Mouse (Mus musculus) neural tube, embryonic 15.5 days (tissue): ENCODE data around the gene Gm49027. TPM values are rescaled to one million over a fixed set of nuclear protein-coding genes. Genes with fewer than 3 reads are reported as not detected.

ENCODE experiments used
- ATAC-seq: fragments of 200-750 bp; cut with Nextera tagmentation; 2 replicates; pipeline ENCODE4 v1.8.0; 2017; ENCODE audit warnings: mild to moderate bottlenecking, moderate TSS enrichment, moderate library complexity; ENCODE audit not compliant: low FRiP score
- H3K27ac ChIP-seq: fragments of 300-500 bp; sonication (generic); replicated peaks from 2 replicates; pipeline ENCODE4 v1.5.1; 2015; ENCODE audit warnings: mild to moderate bottlenecking, inconsistent platforms
- H3K27me3 ChIP-seq: fragments of 300-500 bp; sonication (generic); replicated peaks from 2 replicates; pipeline ENCODE4 v1.6.1; 2015; ENCODE audit warnings: inconsistent platforms
- H3K36me3 ChIP-seq: fragments of 300-500 bp; sonication (generic); 2 replicates; pipeline ENCODE4 v1.6.1; 2015; ENCODE audit warnings: inconsistent platforms
- H3K4me1 ChIP-seq: fragments of 300-500 bp; sonication (generic); 2 replicates; pipeline ENCODE4 v1.6.1; 2015; ENCODE audit warnings: inconsistent platforms
- H3K4me2 ChIP-seq: fragments of 300-500 bp; sonication (generic); 2 replicates; pipeline ENCODE4 v1.6.1; 2015; ENCODE audit warnings: inconsistent platforms, mild to moderate bottlenecking, moderate library complexity
- H3K4me3 ChIP-seq: fragments of 300-500 bp; sonication (generic); replicated peaks from 2 replicates; pipeline ENCODE4 v1.5.1; 2015; ENCODE audit warnings: mild to moderate bottlenecking, inconsistent platforms
- H3K9ac ChIP-seq: fragments of 300-500 bp; sonication (generic); replicated peaks from 2 replicates; pipeline ENCODE4 v1.6.1; 2015; ENCODE audit warnings: mild to moderate bottlenecking, inconsistent platforms
- H3K9me3 ChIP-seq: fragments of 300-500 bp; sonication (generic); replicated peaks from 2 replicates; pipeline ENCODE4 v1.6.1; 2016; ENCODE audit warnings: inconsistent platforms
- WGBS: fragments of 180-500 bp; shearing (Covaris S2); methylation state at CpG from one replicate; pipeline ENCODE4 v1.1.7; 2015; ENCODE audit warnings: mixed read lengths; 5-methylcytosine and 5-hydroxymethylcytosine counted together
- microRNA-seq: library from miRNA; unstranded; fragments of <30 nt; microRNA quantifications from one replicate; pipeline ENCODE4, GENCODE M21; 2017
- polyA plus RNA-seq: library from polyadenylated mRNA; unstranded; fragments of >200 nt; fragmentation: Nextera tagmentation; extraction: Ambion mirVana; gene quantifications from 2 replicates; pipeline ENCODE4 v1.2.1, GENCODE M21; 2015

Gm49027 gene
- polyA plus RNA-seq, 1 experiment from 2014 or later = 8.3 TPM

DNA sequence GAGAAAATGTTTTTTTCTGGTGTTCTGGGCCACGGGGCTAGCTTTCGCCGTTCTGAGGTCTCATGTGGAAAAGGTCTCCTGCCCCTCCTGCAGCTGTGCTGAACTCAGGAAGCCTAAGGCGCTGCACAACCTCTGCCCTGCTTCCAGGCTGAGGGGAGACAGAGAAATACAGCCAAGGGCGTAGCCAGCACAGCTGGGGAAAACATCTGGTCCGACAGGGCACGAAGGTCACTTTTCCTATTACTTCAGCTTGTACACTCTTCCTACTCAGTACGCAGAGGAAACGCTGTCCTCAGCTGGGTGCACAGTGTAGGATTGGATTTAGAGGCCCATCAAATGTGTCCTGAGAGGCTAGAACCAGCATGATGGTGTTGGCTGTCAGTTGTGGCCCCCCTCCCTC lies 35.4 kb downstream of the Gm49027 start:
- WGBS = 71% methylated on average over 9 of the region's 9 CpGs
- Histone ChIP-seq H3K9me3 (no peaks in the 10 kb centered on the region), H3K4me3 (no peak overlapping the region), H3K4me1 (peaks cover 12% of the 10 kb centered on the region), H3K9ac (no peak overlapping the region), H3K36me3 (no peaks in the 10 kb centered on the region), H3K27me3 (0 out of 2 replicates have a peak, but pooled peaks cover 7% of the 10 kb centered on the region), H3K27ac (no peak overlapping the region), H3K4me2 (peak overlapping the region; percentile 60; the same call in 1 of the 2 replicates)
- no peak for ATAC-seq

- H3K9me3 ChIP-seq = no peaks in the 10 kb centered on the region
- H3K4me3 ChIP-seq = peak within 1 kb of the TSS; percentile 28
- H3K4me1 ChIP-seq = peaks cover 12% of the 10 kb centered on the region
- no peak within 1 kb of the TSS; the same call in 1 of the 2 replicates for H3K9ac ChIP-seq
- H3K27me3 ChIP-seq = 0 out of 2 replicates have a peak, but pooled peaks cover 7% of the 10 kb centered on the region
- no peak for ATAC-seq
- no peaks in the 10 kb centered on the region for H3K36me3 ChIP-seq
- no peak within 1 kb of the TSS for H3K27ac ChIP-seq
- 7% methylated on average over 25 of the region's 25 CpGs for WGBS
- peak within 1 kb of the TSS; percentile 60 for H3K4me2 ChIP-seq
Measured at GRCm38 (mm10) chr5:123489112-123489785, 36.0 kb downstream of the Gm49027 start, which contains the start of the genes Lrrc43 and Il31. Lrrc43 (plus strand) TSS chr5:123489305. Il31 (minus strand) TSS chr5:123489489.

GRCm38 (mm10) chr5:123487659-123488395 lies 37.5 kb downstream of the Gm49027 start:
- no peak overlapping the region for H3K27ac ChIP-seq
- 0 out of 2 replicates have a peak, but pooled peaks cover 7% of the 10 kb centered on the region for H3K27me3 ChIP-seq
- WGBS = 89% methylated on average over 11 of the region's 11 CpGs
- H3K4me3 ChIP-seq = no peak overlapping the region
- H3K9ac ChIP-seq = no peak overlapping the region
- H3K9me3 ChIP-seq = no peaks in the 10 kb centered on the region
- H3K36me3 ChIP-seq = no peaks in the 10 kb centered on the region
- H3K4me2 ChIP-seq = no peak overlapping the region
- ATAC-seq = no peak
- H3K4me1 ChIP-seq = peaks cover 12% of the 10 kb centered on the region

DNA sequence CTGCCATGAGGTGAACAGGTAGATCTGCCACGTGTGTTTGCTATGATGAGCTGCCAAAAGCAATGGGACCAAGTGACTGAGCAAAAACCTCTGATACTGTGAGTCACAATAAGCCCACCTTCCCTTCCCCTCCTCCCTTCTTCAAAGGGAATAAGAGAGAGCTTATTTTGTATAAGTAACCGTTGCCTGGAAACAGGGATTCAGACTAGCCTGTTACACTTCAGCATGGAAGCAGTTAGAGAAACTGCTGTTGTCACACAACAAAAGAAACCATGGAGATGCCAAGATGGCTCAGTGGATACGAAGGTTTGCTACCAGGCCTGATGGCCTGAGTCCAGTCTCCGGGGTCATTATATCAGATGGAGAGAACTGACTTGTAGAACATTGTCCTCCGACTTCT lies 51.5 kb downstream of the Gm49027 start:
- ATAC-seq = no peak
- H3K4me3 ChIP-seq = no peak overlapping the region
- H3K27ac ChIP-seq = no peak overlapping the region
- WGBS = 51% methylated on average over 5 of the region's 5 CpGs
- H3K36me3 ChIP-seq = no peaks in the 10 kb centered on the region
- H3K9ac ChIP-seq = no peak overlapping the region
- H3K4me2 ChIP-seq = no peak overlapping the region
- H3K4me1 ChIP-seq = no peaks in the 10 kb centered on the region
- no peaks in the 10 kb centered on the region for H3K27me3 ChIP-seq
- no peaks in the 10 kb centered on the region for H3K9me3 ChIP-seq

DNA sequence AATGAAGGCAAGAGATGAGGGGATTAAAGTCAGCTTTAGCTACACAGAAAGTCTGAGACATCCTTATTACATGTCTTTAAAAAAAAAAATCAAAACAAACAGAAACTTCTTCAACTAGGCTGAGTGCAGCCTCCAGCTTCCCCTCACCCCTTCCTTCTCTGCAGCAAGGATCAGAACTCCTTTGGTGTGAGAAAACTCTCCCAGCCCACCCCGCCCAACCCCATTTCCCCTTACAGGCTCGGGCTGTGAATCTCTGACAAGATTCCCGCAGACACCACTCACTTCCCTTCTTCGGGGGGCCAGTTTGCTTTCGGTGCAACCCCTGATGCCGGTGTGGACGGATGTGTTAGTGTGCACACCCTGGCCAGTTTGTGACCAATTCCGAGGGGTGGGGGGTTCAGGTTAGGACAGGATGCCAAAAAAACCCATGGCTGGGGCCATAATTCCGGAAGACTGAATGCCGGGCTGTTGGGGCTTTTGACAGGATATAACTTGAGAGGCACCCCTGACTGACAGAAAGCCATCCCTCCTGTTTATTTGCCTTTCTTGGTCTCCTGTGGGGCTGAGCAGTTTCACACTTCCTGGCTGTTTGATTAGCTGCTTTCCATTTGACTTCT lies 54.4 kb downstream of the Gm49027 start:
- no peak overlapping the region for H3K9ac ChIP-seq
- no peaks in the 10 kb centered on the region for H3K4me1 ChIP-seq
- no peak for ATAC-seq
- no peak overlapping the region for H3K27ac ChIP-seq
- no peaks in the 10 kb centered on the region for H3K36me3 ChIP-seq
- 61% methylated on average over 10 of the region's 10 CpGs for WGBS
- peak overlapping the region; percentile 36 for H3K4me2 ChIP-seq
- no peaks in the 10 kb centered on the region for H3K27me3 ChIP-seq
- H3K9me3 ChIP-seq = no peaks in the 10 kb centered on the region
- H3K4me3 ChIP-seq = no peak overlapping the region

- no peak for ATAC-seq
- Histone ChIP-seq H3K9me3 (no peaks in the 10 kb centered on the region), H3K9ac (no peak overlapping the region), H3K4me2 (no peak overlapping the region), H3K4me3 (no peak overlapping the region), H3K27me3 (no peaks in the 10 kb centered on the region), H3K36me3 (no peaks in the 10 kb centered on the region), H3K27ac (no peak overlapping the region), H3K4me1 (no peaks in the 10 kb centered on the region)
- 97% methylated on average over 1 of the region's 1 CpGs for whole genome bisulfite sequencing
Measured at GRCm38 (mm10) chr5:123464638-123465037, 60.6 kb downstream of the Gm49027 start.

Small RNAs within 50 kb of the gene (microRNA-seq; reads per million reads assigned to microRNA genes)
- gene Mir7647 = 0.69 reads per million

Other genes starting within 250 kb of the Gm49027 start
- gene Bcl7a, start 181.7 kb downstream of the Gm49027 start, polyA plus RNA-seq = 30.2 and 31.0 TPM in 2 replicates
- gene Mlxip, start 130.7 kb downstream of the Gm49027 start, polyA plus RNA-seq = 19.3 and 19.4 TPM in 2 replicates
- 0.55 and 0.66 TPM in 2 replicates for gene Lrrc43, start 36.2 kb downstream of the Gm49027 start, polyA plus RNA-seq
- gene Il31, start 36.0 kb downstream of the Gm49027 start, polyA plus RNA-seq = not detected in 2 replicates
- gene B3gnt4, start 15.0 kb downstream of the Gm49027 start, polyA plus RNA-seq = 1.0 and 1.1 TPM in 2 replicates
- 104 and 108 TPM in 2 replicates for gene Diablo, start 1.3 kb downstream of the Gm49027 start, polyA plus RNA-seq
- 38.6 and 39.0 TPM in 2 replicates for gene Vps33a, start 47.5 kb upstream of the Gm49027 start, polyA plus RNA-seq
- 72.1 and 81.1 TPM in 2 replicates for gene Clip1, start 159.1 kb upstream of the Gm49027 start, polyA plus RNA-seq
- 57.0 and 65.8 TPM in 2 replicates for gene Zcchc8, start 195.6 kb upstream of the Gm49027 start, polyA plus RNA-seq
- gene Rsrc2, start 223.9 kb upstream of the Gm49027 start, polyA plus RNA-seq = 117 and 123 TPM in 2 replicates
- gene Kntc1, start 224.2 kb upstream of the Gm49027 start, polyA plus RNA-seq = 4.7 and 9.1 TPM in 2 replicates